Mouse (Mus musculus) thymus, adult 2 months (tissue): ENCODE data around the gene Gm525.

Source experiments
- CTCF ChIP-seq: fragments of 200-500 bp; IDR thresholded peaks from 2 replicates; pipeline ENCODE4 v1.5.1; 2012; ENCODE audit warnings: mild to moderate bottlenecking, control low read depth, low read length, moderate library complexity, borderline replicate concordance; ENCODE audit not compliant: control insufficient read depth, poor library complexity, insufficient read depth; ENCODE audit errors: extremely low read depth
- POLR2A ChIP-seq: fragments of 200-500 bp; IDR thresholded peaks from 2 replicates; pipeline ENCODE4 v1.6.1; 2012; ENCODE audit warnings: mild to moderate bottlenecking, low read length, control low read depth, moderate library complexity; ENCODE audit not compliant: control insufficient read depth, poor library complexity, insufficient read depth; ENCODE audit errors: extremely low read depth

DNA sequence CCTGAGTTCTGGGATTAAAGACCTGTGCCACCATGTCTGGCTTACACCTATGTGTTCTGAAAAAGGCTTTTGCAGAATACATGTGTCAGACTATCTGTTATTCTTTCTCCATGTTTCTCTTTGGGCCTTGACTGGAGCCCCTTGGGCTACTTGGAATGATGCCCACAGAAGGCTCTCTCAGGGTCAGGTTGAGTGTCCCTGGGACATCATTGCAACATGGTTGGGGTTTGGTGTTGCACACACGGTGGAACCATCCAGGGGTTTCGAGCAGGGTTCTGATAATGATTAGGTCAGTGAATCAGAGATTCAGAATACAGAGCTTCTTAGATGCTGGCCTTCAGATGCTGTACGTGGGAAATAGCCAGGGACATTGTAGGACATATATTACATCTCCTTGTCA, 4.7 kb downstream of the Gm525 start:
- TF ChIP-seq CTCF (no peak), POLR2A (no peak)
